Mouse (Mus musculus) frontal cortex, postnatal 14 days (tissue): ENCODE measurements at regions not wholly inside any gene's neighbourhood (a gene's known extent, or its start where the extent isn't known, plus 50 kb on each side); places are given as distances from the start of the nearest gene placed in this dataset.

Experiments used
- DNase-seq, 2 experiments: peaks; one replicate each; pipeline ENCODE4 v3.0.0; 2022; ENCODE audit warnings: low spot score in 2 of 2

GRCm38 (mm10) chr13:82361379-82361778 lies 578.5 kb downstream of the Cetn3 start:
- DNase-seq: no peak

- no peak for DNase-seq
Observed at GRCm38 (mm10) chr13:82366768-82367167, 583.9 kb downstream of the Cetn3 start.

GRCm38 (mm10) chr13:82371579-82371978 lies 588.7 kb downstream of the Cetn3 start:
- DNase-seq: no peak

- DNase-seq: no peak
Observed at GRCm38 (mm10) chr13:82372612-82373011, 589.7 kb downstream of the Cetn3 start.

- DNase-seq: peak in 1 of 2 experiments; percentile 5
Observed at GRCm38 (mm10) chr13:82392908-82393307, 610.0 kb downstream of the Cetn3 start.

GRCm38 (mm10) chr13:82393496-82393895 lies 610.6 kb downstream of the Cetn3 start:
- DNase-seq: no peak

- DNase-seq: no peak
Observed at GRCm38 (mm10) chr13:82413677-82414076, 630.8 kb downstream of the Cetn3 start.

- DNase-seq: no peak
Observed at GRCm38 (mm10) chr13:82420966-82421365, 638.1 kb downstream of the Cetn3 start.

GRCm38 (mm10) chr13:82423911-82424654 lies 641.2 kb downstream of the Cetn3 start:
- DNase-seq: no peak

GRCm38 (mm10) chr13:82424732-82425341 lies 642.0 kb downstream of the Cetn3 start:
- DNase-seq: no peak

- no peak for DNase-seq
Observed at GRCm38 (mm10) chr13:82432411-82432810, 649.5 kb downstream of the Cetn3 start.

- no peak for DNase-seq
Observed at GRCm38 (mm10) chr13:82439294-82439693, 656.4 kb downstream of the Cetn3 start.

- no peak for DNase-seq
Observed at GRCm38 (mm10) chr13:82453650-82454049, 670.8 kb downstream of the Cetn3 start.

- no peak for DNase-seq
Observed at GRCm38 (mm10) chr13:82483265-82483929, 700.5 kb downstream of the Cetn3 start.

- DNase-seq: no peak
Observed at GRCm38 (mm10) chr13:82496606-82497005, 713.7 kb downstream of the Cetn3 start.

GRCm38 (mm10) chr13:82508176-82508575 lies 725.3 kb downstream of the Cetn3 start:
- DNase-seq: peak in 1 of 2 experiments; percentile 6

- no peak for DNase-seq
Observed at GRCm38 (mm10) chr13:82509512-82509911, 726.6 kb downstream of the Cetn3 start.
